In the genomic region with DNA sequence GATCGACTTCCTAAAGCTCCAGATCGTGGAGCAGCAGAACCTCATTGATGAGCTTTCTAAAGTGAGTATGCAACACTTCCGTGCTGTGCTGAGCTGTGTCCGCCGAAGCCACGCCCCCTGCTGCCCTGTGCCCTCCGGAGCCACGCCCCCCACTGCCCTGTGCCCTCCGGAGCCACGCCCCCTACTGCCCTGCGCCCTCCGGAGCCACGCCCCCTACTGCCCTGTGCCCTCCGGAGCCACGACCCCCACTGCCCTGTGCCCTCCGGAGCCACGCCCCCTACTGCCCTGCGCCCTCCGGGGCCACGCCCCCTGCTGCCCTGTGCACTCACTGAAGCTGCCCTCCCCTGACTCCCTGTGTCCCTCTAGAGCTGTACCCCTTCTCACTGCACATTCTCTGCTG, we compare ENCODE assay signal across 8 mouse cellular contexts.
DNase-seq lines count a peak whose midpoint lies in the region; ATAC-seq lines count a peak whose summit lies in the region.

No protein-coding gene starts in this region.

- no peaks in the 10 kb centered on the region for H3K4me1 ChIP-seq in lung, embryonic 16.5 days (replicated peaks; ENCODE audit: control insufficient read depth, insufficient read depth, low read length)
- peaks cover 16% of the 10 kb centered on the region for H3K4me1 ChIP-seq in limb, embryonic 11.5 days (ENCODE audit: control insufficient read depth, insufficient read depth, low read length)
- no peaks in the 10 kb centered on the region; the same call in 1 of the 2 replicates for H3K4me1 ChIP-seq in stomach, embryonic 16.5 days (ENCODE audit: control insufficient read depth, insufficient read depth, low read length)

- H3K27me3 ChIP-seq in lung, embryonic 16.5 days (ENCODE audit: control insufficient read depth, insufficient read depth, low read depth, low read length), result no peaks in the 10 kb centered on the region
- H3K27me3 ChIP-seq in limb, embryonic 11.5 days (ENCODE audit: control insufficient read depth, insufficient read depth, low read length), result no peaks in the 10 kb centered on the region
- H3K27me3 ChIP-seq in stomach, embryonic 16.5 days (ENCODE audit: control insufficient read depth, insufficient read depth, low read length), result no peaks in the 10 kb centered on the region

- DNase-seq in lung, postnatal 4 days, result no peak
- no peak for DNase-seq in limb, embryonic 11.5 days (ENCODE audit: low spot score)
- no peak for DNase-seq in left cerebral cortex, adult 11 months (ENCODE audit: low spot score)
- DNase-seq in adrenal gland, adult 8-10 months, result no peak

- 0 out of 2 replicates have a peak overlapping the region, but pooled peaks have one; percentile 4 for H3K4me3 ChIP-seq in lung, embryonic 16.5 days (ENCODE audit: low read length)
- no peak overlapping the region; the same call in 1 of the 2 replicates for H3K4me3 ChIP-seq in limb, embryonic 11.5 days (ENCODE audit: low read depth, low read length)
- peak overlapping the region; percentile 12; the same call in 1 of the 2 replicates for H3K4me3 ChIP-seq in stomach, embryonic 16.5 days (replicated peaks; ENCODE audit: low read length)

- no peak overlapping the region for H3K9ac ChIP-seq in lung, embryonic 16.5 days (ENCODE audit: low read length)
- no peak overlapping the region for H3K9ac ChIP-seq in limb, embryonic 11.5 days (ENCODE audit: low read length)
- no peak overlapping the region for H3K9ac ChIP-seq in stomach, embryonic 16.5 days (ENCODE audit: low read length)

- no peak overlapping the region for H3K27ac ChIP-seq in lung, embryonic 16.5 days (ENCODE audit: low read length)
- H3K27ac ChIP-seq in limb, embryonic 11.5 days (replicated peaks; ENCODE audit: low read depth, low read length), result no peak overlapping the region
- H3K27ac ChIP-seq in stomach, embryonic 16.5 days (ENCODE audit: low read length), result no peak overlapping the region

- no peaks in the 10 kb centered on the region for H3K9me3 ChIP-seq in lung, embryonic 16.5 days (ENCODE audit: control insufficient read depth, low read length)
- H3K9me3 ChIP-seq in limb, embryonic 11.5 days (ENCODE audit: control insufficient read depth, low read length), result no peaks in the 10 kb centered on the region
- H3K9me3 ChIP-seq in stomach, embryonic 16.5 days (replicated peaks; ENCODE audit: control insufficient read depth, low read length), result no peaks in the 10 kb centered on the region

- peak overlapping the region; percentile 41 for H3K4me2 ChIP-seq in lung, embryonic 16.5 days (ENCODE audit: low read depth, low read length)
- H3K4me2 ChIP-seq in limb, embryonic 11.5 days (ENCODE audit: low read depth, severe bottlenecking), result peak overlapping the region; percentile 32; the same call in 1 of the 2 replicates
- H3K4me2 ChIP-seq in stomach, embryonic 16.5 days (ENCODE audit: low read depth, low read length), result peak overlapping the region; percentile 39

- no peaks in the 10 kb centered on the region for H3K36me3 ChIP-seq in lung, embryonic 16.5 days (ENCODE audit: control insufficient read depth, insufficient read depth, low read length)
- no peaks in the 10 kb centered on the region for H3K36me3 ChIP-seq in limb, embryonic 11.5 days (ENCODE audit: control insufficient read depth, insufficient read depth, low read length)
- H3K36me3 ChIP-seq in stomach, embryonic 16.5 days (ENCODE audit: control insufficient read depth, insufficient read depth, low read length), result no peaks in the 10 kb centered on the region

- 10% methylated on average over 20 of the region's 20 CpGs for WGBS in lung, embryonic 16.5 days
- 11% methylated on average over 18 of the region's 20 CpGs for WGBS in limb, embryonic 11.5 days
- WGBS in stomach, embryonic 16.5 days, result 5% methylated on average over 20 of the region's 20 CpGs

- no peak for ATAC-seq in lung, embryonic 16.5 days (ENCODE audit: low read depth)
- peak; percentile 42 to 48; a peak in 2 of 4 replicates for ATAC-seq in hematopoietic stem cell, adult 5-6 weeks (replicated peaks in 1 of 2; ENCODE audit: insufficient read depth in 1 of 2, low FRiP score in 2 of 2, low TSS enrichment in 1 of 2, low read depth in 1 of 2, poor library complexity in 2 of 2, severe bottlenecking in 2 of 2)
- no peak for ATAC-seq in limb, embryonic 11.5 days (ENCODE audit: insufficient number of reproducible peaks, low FRiP score, low TSS enrichment, low read depth)
- ATAC-seq in stomach, embryonic 16.5 days (ENCODE audit: insufficient read depth, low FRiP score), result no peak
- ATAC-seq in activated CD4-positive, CD25-positive, alpha-beta regulatory T cell, adult 4 months, result no peak

Comparison
In these comparisons a context has a peak if more than half of its experiments do, and no peak if none do; other contexts are left out.
1. ATAC-seq: peak in hematopoietic stem cell, adult 5-6 weeks (2 of 2); none in lung, embryonic 16.5 days (single experiment), limb, embryonic 11.5 days (single experiment), stomach, embryonic 16.5 days (single experiment) and activated CD4-positive, CD25-positive, alpha-beta regulatory T cell, adult 4 months (single experiment).
2. Peak in every context shown above with its lines, with median percentiles within 50 percentile points of each other: H3K4me2 ChIP-seq.